Mouse (Mus musculus): ENCODE measurements around the gene Me3. TPM values are rescaled to one million over a fixed set of nuclear protein-coding genes. Genes with fewer than 3 reads are reported as not detected.
A peak's percentile ranks its signal among the peaks of the same experiment; 100 is the strongest.

Me3 gene
- polyA plus RNA-seq, 1 experiment from 2014 or later: 4.3 TPM

- ATAC-seq (replicated peaks; ENCODE audit: low FRiP score, low TSS enrichment, low read depth) (no peak), DNase-seq (ENCODE audit: low spot score) (no peak)
- no peak overlapping the region for H3K4me3 ChIP-seq (ENCODE audit: low read depth, low read length)
- H3K27ac ChIP-seq (ENCODE audit: low read depth): no peak overlapping the region
- H3K9ac ChIP-seq (ENCODE audit: low read length): no peak overlapping the region
- H3K36me3 ChIP-seq (ENCODE audit: control insufficient read depth, insufficient read depth, low read length): no peaks in the 10 kb centered on the region
- H3K4me1 ChIP-seq (replicated peaks; ENCODE audit: control insufficient read depth, insufficient read depth, low read length): no peaks in the 10 kb centered on the region
- H3K27me3 ChIP-seq (replicated peaks; ENCODE audit: control insufficient read depth, insufficient read depth, low read length): no peaks in the 10 kb centered on the region
- 82% methylated on average over 5 of the region's 5 CpGs for WGBS
- H3K9me3 ChIP-seq (ENCODE audit: control insufficient read depth, low read length): no peaks in the 10 kb centered on the region
- no peak overlapping the region for H3K4me2 ChIP-seq (ENCODE audit: low read length)
Observed at GRCm38 (mm10) chr7:89891412-89891811, 259.2 kb downstream of the Me3 start.

DNA sequence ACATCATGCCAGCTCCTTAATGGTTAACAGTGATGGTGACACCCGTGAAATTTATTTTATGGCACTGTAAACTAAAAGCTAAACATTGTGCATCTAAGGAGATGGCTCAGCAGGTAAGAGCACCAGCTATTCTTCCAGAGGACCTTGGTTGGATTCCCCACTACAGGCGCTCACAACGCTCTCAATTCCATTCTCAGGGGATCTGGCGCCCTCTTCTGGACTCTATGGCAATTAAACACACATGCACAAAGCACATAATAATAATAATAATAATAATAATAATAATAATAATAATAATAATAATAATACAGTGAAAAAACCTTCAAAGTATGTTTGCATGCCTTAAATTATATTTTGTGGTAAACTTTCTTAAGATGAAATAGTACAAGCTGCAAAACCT is 259.7 kb downstream of the Me3 start:
- H3K9me3 ChIP-seq (ENCODE audit: control insufficient read depth, low read length): no peaks in the 10 kb centered on the region
- no peak overlapping the region for H3K9ac ChIP-seq (ENCODE audit: low read length)
- no peaks in the 10 kb centered on the region for H3K36me3 ChIP-seq (ENCODE audit: control insufficient read depth, insufficient read depth, low read length)
- no peak for ATAC-seq (replicated peaks; ENCODE audit: low FRiP score, low TSS enrichment, low read depth)
- no peaks in the 10 kb centered on the region for H3K4me1 ChIP-seq (replicated peaks; ENCODE audit: control insufficient read depth, insufficient read depth, low read length)
- 33% methylated on average over 4 of the region's 4 CpGs for WGBS
- H3K4me2 ChIP-seq (ENCODE audit: low read length): no peak overlapping the region
- H3K4me3 ChIP-seq (ENCODE audit: low read depth, low read length): no peak overlapping the region
- no peak for DNase-seq (ENCODE audit: low spot score)
- no peak overlapping the region for H3K27ac ChIP-seq (ENCODE audit: low read depth)
- no peaks in the 10 kb centered on the region for H3K27me3 ChIP-seq (replicated peaks; ENCODE audit: control insufficient read depth, insufficient read depth, low read length)

GRCm38 (mm10) chr7:89903007-89903406 is 270.8 kb downstream of the Me3 start:
- 77% methylated on average over 8 of the region's 8 CpGs for WGBS

DNA sequence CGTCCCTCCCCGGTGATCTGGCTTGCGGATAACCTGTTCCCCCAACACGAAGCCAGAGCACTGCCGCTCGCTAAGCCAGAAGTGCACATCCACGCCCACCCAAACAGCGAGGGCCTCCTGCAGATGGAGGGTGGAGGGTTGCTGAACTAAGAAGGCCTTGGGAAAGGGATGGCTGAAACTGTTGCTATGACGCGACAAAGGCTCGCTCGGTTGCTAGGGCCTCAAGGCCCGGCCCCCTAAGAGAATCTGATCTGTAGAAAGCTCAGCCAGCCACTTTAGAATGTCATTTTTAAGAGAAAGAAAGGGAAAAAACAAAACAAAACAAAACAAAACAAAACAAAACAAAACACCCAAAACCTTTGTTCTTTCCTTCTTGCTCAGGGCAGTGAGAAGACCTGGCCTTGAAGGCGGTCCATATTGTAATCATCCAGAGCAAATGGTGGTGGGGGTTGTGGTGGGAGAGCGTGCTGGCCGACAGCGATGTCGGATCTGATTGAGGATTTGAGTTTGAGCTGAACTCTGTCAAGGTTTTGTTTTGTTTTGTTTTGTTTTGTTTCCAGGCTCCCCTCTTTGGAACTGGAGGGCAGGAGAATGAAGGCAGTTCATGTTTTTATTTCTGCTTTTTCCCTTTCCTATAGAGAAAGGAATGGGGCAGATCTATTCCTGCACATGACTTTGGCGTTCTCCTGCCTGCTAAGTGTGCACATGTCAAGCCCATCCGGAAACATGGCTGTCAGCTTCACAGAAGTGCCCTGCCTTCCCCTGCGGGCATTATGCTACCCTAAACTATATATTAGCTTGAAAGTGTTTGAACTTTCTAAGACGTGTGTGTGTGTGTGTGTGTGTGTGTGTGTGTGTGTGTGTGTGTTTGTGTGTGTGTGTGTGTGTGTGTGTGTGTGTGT is 271.5 kb downstream of the Me3 start, which contains the start of gene Ccdc81:
Gene Ccdc81, minus strand, starts transcription at position 188 of the 902 bp plus-strand sequence.
- H3K9me3 ChIP-seq (ENCODE audit: control insufficient read depth, low read length): no peaks in the 10 kb centered on the region
- H3K4me1 ChIP-seq (replicated peaks; ENCODE audit: control insufficient read depth, insufficient read depth, low read length): no peaks in the 10 kb centered on the region
- no peaks in the 10 kb centered on the region for H3K36me3 ChIP-seq (ENCODE audit: control insufficient read depth, insufficient read depth, low read length)
- peak within 1 kb of the TSS; percentile 36; the same call in 1 of the 2 replicates for H3K4me2 ChIP-seq (ENCODE audit: low read length)
- WGBS: 34% methylated on average over 22 of the region's 22 CpGs
- no peak within 1 kb of the TSS for H3K9ac ChIP-seq (ENCODE audit: low read length)
- ATAC-seq (replicated peaks; ENCODE audit: low FRiP score, low TSS enrichment, low read depth) (no peak), DNase-seq (ENCODE audit: low spot score) (peak; percentile 52)
- H3K4me3 ChIP-seq (ENCODE audit: low read depth, low read length): peak within 1 kb of the TSS; percentile 4; the same call in 1 of the 2 replicates
- no peak within 1 kb of the TSS for H3K27ac ChIP-seq (ENCODE audit: low read depth)
- no peaks in the 10 kb centered on the region for H3K27me3 ChIP-seq (replicated peaks; ENCODE audit: control insufficient read depth, insufficient read depth, low read length)

More at GRCm38 (mm10) chr7:89903007-89903406, 270.8 kb downstream of the Me3 start:
- no peak overlapping the region for H3K27ac ChIP-seq (ENCODE audit: low read depth)
- peak overlapping the region; percentile 36; the same call in 1 of the 2 replicates for H3K4me2 ChIP-seq (ENCODE audit: low read length)
- H3K36me3 ChIP-seq (ENCODE audit: control insufficient read depth, insufficient read depth, low read length): no peaks in the 10 kb centered on the region
- DNase-seq (ENCODE audit: low spot score) (no peak), ATAC-seq (replicated peaks; ENCODE audit: low FRiP score, low TSS enrichment, low read depth) (no peak)
- no peak overlapping the region for H3K9ac ChIP-seq (ENCODE audit: low read length)
- no peaks in the 10 kb centered on the region for H3K9me3 ChIP-seq (ENCODE audit: control insufficient read depth, low read length)
- no peak overlapping the region for H3K4me3 ChIP-seq (ENCODE audit: low read depth, low read length)
- no peaks in the 10 kb centered on the region for H3K4me1 ChIP-seq (replicated peaks; ENCODE audit: control insufficient read depth, insufficient read depth, low read length)
- no peaks in the 10 kb centered on the region for H3K27me3 ChIP-seq (replicated peaks; ENCODE audit: control insufficient read depth, insufficient read depth, low read length)

Other genes starting within 250 kb of the Me3 start
- gene Tmem135, start 228.2 kb upstream of the Me3 start, polyA plus RNA-seq (2014; fragmentation: Nextera tagmentation; extraction: Ambion mirVana): 29.8 and 30.4 TPM in 2 replicates
- gene Fzd4, start 228.0 kb upstream of the Me3 start, polyA plus RNA-seq (2014; fragmentation: Nextera tagmentation; extraction: Ambion mirVana): 13.7 and 14.6 TPM in 2 replicates
- 97.3 and 103 TPM in 2 replicates for gene Prss23, start 105.2 kb upstream of the Me3 start, polyA plus RNA-seq (2014; fragmentation: Nextera tagmentation; extraction: Ambion mirVana)

Measured in intestine, embryonic 14.5 days (tissue).